Mouse (Mus musculus): ENCODE measurements at regions not wholly inside any gene's neighbourhood (a gene's known extent, or its start where the extent isn't known, plus 50 kb on each side); places are given as distances from the start of the nearest gene placed in this dataset.

- no peak for DNase-seq
Observed at GRCm38 (mm10) chr12:98039677-98040076, 219.6 kb downstream of the Galc start.

DNA sequence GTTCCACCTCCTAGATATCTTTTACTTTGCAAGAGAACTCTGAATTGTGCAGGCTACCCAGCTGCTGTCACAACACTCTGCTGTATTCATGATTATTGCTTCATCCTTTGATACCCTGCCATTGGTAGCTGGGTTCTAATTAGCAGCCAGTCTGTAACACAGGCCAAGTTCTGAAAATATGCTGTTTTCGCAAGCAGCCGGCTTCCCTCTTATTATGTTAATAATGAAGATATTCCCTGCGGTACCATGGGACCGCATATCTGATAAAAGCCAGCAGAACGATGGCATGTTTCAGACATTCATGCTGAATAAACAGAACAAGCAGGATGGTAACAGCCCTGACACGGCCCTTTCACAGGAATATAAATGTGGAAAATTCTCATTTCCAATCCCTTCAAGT, 235.6 kb downstream of the Galc start:
- no peak for DNase-seq

DNA sequence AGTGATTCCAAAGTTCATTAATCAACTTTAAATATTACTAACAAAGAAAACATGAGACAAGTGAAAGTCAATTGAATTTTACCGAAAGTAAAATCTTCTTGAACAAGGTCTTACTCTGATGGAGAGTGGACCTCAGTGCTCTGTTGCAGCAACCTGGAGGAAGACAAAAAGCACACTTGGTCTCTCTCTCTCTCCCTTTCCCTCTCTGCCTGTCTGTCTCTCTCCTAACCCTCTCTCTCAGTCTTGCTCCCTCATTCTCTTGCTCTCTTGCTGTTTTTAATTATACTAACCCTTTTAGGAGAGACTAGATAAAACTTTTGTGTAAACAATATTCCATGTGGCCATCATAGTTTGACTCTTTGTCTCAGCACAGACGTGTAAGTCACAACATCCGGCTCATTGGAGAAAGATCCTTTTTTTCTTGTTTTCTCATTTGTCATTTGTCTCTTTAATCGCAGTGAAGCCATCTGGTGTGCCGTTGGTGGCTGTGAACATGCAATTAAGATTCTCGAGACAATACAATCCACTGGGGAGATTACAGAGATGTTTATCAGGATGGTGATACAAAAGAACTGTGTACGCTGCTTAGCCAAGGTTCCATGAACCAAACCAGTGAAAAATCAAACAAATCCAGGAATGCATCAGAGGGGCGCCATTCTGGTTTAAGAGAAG, 244.5 kb downstream of the Galc start:
- no peak for DNase-seq

DNA sequence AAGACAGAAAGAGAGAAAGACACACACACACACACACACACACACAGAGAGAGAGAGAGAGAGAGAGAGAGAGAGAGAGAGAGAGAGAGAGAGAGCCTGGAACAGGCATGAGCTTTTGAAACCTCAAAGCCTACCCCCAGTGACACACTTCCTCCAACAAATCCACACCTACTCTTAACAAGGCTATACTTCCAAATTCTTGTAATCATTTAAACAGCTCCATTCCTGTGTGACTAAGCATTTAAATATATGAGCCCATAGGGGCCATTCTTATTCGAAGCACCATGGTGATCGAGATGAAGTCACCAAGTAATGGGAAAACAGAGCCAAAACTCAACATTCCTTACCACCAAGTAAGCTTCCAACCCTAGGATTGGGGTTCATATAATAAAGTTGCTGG, 250.1 kb downstream of the Galc start:
- DNase-seq, result no peak

DNA sequence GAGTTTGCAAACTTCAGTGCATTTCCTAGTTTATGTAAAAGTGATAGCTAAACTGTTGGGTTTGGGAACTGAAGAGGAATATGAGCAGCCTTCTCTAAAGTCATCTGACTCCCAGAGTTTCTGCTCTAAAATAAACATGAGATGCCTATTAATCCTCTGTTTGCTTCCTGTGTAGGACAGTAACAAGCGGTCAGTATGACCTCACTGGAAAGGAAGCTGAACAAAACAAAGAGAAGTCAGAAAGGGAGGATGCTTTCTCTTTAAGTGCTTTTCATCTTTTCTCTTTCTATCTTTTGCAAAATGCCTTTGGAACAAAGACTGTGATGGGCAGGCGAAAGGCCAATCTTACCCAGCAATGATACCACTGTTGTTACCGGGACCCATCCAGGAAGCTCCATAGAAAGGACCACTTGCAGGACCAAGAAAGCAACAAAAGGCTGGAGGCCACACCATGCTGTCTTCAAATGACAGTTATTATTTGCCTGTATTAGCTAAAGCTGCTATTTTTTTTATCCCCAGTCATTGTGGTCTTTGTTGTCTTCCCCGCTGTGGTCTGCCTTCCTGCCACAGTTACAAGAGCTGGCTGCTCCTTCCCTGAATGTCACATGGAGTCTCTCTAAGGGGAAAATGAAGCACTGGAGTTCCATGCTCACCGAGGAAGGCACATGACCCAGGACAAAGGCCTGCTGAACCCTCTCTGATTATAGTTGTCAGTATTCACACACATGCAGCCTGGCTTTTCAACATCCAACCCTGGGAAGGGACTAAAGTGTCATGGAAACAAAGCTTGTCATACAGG, 253.4 kb downstream of the Galc start:
- DNase-seq, result no peak

GRCm38 (mm10) chr12:98002217-98002616, 257.0 kb downstream of the Galc start:
- DNase-seq, result no peak

DNA sequence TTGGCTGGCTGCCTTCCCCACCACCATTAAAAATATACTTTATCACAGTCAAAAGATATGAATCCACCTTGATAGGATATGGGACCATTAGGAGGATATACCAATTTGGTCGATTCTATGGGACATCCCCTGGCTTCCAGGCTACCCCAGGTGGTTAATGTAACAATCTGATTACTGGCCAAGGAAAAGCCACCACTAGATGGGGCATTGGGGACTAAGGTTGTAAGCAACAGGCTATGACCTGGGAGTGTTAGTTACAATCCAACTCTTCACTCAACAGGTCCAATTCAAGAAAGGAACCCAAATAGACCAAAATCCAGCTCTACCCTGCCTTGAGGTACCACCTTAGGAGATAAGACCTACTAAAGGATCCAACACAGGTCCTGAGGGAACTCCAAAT, 264.4 kb downstream of the Galc start:
- DNase-seq, result no peak

DNA sequence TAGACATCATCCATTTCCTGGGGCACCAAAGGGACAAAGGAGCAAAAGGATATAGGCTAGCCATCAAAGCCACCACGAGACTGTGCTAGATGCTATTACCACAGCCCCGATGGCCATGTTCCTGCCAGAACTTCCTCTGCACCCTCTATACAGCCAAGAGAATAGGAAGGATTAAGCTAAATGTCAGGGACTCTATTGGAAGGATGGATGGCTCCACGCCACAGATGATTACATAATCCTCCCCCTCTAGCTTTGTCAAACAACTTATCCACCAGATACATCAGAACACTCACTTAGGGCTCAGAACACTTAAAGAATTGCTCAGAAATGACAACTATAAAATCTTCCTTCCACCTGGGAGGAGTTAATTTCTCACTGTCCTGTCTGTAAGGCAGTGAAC, 265.3 kb downstream of the Galc start:
- no peak for DNase-seq

DNA sequence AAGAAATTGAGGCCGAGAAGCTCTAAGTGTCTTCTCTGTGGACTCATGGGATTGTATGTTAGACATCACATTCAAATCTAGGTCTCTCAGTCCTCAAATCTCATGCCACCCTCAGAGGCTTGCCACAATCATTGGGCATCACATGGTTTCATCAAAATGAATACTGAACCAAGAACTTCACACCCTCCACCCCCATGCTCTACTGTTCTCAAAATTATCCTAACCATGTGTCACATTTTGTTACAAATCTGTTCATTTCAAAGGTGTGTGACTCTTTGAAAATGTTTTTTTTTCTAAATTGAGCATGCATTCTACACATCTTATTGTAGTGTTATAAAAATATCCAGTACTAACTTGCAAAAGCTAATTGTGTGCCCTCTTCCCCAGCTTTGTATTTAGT, 275.9 kb downstream of the Galc start:
- DNase-seq, result no peak

- no peak for DNase-seq
Observed at GRCm38 (mm10) chr12:97978668-97979067, 280.6 kb downstream of the Galc start.

DNA sequence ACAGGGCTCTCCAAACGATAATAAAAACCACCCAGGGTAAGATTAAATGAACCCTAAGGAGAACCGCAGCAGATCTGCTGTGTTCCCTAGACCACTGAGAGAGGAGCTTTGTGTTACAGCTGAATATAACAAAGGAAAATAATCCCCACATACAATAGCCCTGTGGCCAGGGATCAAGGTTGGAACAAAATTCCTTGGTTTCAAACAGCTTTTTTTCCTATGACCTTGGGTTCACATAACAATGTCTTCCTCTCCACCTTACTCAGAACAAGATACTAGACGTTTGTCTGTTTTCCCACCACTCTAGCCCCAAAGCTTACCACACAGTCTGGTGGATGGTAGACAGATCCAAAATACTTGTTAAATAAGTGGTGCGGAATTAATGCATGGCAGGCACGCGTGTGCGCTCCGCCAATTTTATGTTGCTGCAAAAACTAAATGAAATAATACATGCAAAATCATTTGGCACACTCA, 281.0 kb downstream of the Galc start:
- DNase-seq, result no peak

- DNase-seq, result no peak
Observed at GRCm38 (mm10) chr12:97977633-97978032, 281.6 kb downstream of the Galc start.

DNA sequence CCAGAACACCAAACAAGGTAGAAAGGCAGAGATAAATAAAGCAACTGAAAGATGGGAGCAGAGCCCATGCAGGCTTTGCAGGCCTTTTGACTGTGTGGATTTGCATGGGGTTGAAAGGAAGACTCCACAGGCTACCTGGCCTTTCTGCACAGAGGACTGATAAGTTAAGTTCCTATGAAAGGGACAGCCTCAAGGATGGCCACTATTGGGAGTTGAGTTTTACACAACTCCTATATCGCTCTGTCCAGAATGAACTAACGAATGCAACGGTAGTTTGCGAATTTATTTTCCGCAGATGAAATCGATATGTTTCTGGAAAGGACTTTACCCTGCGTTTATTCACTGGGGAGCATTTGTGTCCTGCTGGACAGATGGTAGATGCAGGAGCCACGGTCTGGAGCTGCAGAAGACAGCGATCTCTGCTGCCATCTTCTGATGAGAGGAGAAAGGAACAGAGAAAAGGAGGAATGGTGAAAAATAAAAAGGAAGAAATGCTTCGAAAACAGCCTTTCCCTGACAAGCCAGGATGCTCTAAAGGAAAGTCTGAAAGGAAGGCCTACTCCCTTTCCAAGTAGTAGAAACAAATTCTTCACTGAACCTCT, 285.2 kb downstream of the Galc start:
- DNase-seq, result peak; percentile 27

DNA sequence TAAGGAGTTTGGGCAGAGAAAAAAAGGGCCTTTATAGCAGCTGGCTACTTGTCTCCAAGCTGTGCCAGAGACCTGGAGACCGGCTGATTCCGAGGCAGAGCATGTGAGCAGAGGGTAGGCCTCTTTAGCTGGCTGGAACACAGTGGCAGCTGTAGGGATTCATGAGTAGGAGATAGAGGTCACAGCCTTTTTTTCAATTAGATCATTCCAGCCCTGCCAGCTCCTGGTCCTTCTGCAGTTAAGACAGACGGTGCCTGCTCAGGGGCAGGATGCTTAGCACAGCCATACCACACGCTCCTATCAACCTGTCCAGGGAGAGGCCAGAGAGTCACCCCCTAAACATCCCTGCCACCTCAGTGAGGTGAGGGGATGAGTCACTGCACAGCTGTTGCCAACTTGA, 302.1 kb downstream of the Galc start:
- no peak for DNase-seq

DNA sequence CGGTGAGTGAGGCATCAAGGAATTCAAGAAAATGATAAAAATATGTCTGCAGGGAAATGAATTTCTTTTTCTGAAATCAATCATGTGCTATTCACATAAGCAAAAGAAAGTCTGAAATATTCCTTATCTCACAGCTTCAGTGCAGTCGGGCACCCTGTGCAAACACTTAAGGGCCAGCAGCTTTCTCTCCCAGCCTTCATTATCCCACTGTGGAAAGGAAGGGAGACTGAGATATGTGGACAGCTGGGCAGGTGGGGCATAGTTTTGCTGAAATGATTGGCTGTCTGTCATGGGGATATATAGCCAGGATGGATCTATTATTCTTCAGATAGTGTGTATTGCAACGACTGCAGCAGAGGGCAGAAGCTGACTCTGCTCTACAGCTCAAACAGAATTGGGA, 305.9 kb downstream of the Galc start:
- no peak for DNase-seq

GRCm38 (mm10) chr12:97952204-97952603, 307.1 kb downstream of the Galc start:
- DNase-seq, result no peak

DNA sequence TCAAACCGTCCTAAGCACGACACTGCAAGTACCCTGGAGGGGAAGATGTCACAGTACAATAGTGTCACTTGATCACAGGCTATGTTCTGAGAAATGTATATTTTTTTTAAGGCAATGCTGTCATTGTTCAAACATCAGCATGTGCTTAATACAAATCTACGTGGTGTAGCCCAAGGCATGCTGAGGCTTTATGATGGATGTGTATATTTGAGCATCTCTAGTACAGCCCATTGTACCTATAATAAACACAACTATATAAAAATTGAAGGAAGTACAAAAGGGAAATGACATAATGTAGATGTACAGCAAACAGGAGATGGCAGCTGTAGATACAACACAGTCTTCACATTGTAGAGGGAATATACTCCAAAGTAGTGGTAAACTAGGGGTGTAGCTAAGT, 309.2 kb downstream of the Galc start:
- no peak for DNase-seq

DNA sequence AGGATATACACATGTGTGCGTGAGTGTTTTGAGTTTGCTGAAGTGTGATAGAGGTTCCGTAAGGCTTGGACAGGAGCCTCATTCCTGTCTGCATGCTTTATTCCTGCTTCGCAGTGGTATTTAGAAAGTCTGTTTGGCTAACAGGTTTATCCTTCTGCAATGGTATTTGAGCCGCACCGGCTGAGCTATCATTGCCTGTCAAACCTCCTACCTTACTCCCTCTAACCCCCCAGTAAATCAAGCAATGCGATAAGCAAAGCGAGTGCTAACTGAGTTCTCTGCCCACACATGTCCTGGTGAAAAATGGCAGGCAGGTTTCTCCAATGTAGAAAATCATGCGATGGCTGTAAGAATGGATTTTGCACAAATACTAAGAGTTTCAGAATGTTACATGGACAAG, 311.8 kb downstream of the Galc start:
- no peak for DNase-seq

GRCm38 (mm10) chr12:97938361-97938760, 320.9 kb downstream of the Galc start:
- no peak for DNase-seq

- DNase-seq, result no peak
Observed at GRCm38 (mm10) chr12:97929877-97930276, 329.4 kb downstream of the Galc start.

DNA sequence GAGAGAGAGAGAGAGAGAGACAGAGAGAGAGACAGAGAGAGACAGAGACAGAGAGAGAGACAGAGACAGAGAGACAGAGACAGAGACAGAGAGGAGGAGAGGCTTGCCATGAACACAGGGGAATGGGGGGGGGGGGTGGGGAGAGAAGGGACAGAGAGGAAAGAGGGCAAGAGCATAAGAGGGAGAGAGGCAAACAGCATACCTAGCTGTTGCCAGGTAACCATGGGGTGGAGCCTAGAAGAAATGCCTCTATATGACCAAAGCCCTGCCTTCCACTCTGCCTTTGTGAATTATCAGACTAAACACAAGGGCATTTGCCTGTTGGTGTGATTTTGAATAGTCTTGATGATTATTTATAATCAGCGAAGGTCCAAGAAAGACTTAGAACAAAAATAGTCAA, 332.2 kb downstream of the Galc start:
- DNase-seq, result no peak

- DNase-seq, result no peak
Observed at GRCm38 (mm10) chr12:97921349-97922264, 337.7 kb downstream of the Galc start.

GRCm38 (mm10) chr12:97918416-97918815, 340.8 kb downstream of the Galc start:
- DNase-seq, result no peak
